In genomic region chr5:114822796-114823688, GRCm38 (mm10) we compare ENCODE assay signal across 8 mouse cellular contexts. TPM values are rescaled to one million over a fixed set of nuclear protein-coding genes. Genes with fewer than 3 reads are reported as not detected.
DNase-seq lines count a peak whose midpoint lies in the region; ATAC-seq and TF ChIP-seq lines count a peak whose summit lies in the region.

Gene 1500011B03Rik, minus strand, starts transcription at chr5:114823468.

- peaks cover 2% of the 10 kb centered on the region for H3K79me2 ChIP-seq in MEL (ENCODE audit: control insufficient read depth, insufficient read depth, low read length, poor library complexity)

- H3K9ac ChIP-seq in MEL (ENCODE audit: control insufficient read depth, low read depth, low read length, poor library complexity, severe bottlenecking): peak within 1 kb of the TSS; percentile 63
- peak within 1 kb of the TSS; percentile 83 for H3K9ac ChIP-seq in forebrain, embryonic 16.5 days (replicated peaks; ENCODE audit: low read depth, low read length)
- H3K9ac ChIP-seq in lung, embryonic 16.5 days (ENCODE audit: low read length): peak within 1 kb of the TSS; percentile 78

- no peak for TF ChIP-seq EP300 in MEL (IDR thresholded peaks at IDR 0.05; ENCODE audit: low read depth in 1 of 2, low read length in 2 of 2)

- no peak for TF ChIP-seq CTCF in MEL (IDR thresholded peaks at IDR 0.05 in 2 of 3, conservative IDR thresholded peaks at IDR 0.05 in 1 of 3; ENCODE audit: control insufficient read depth in 1 of 3, insufficient read depth in 1 of 3, low read depth in 2 of 3, low read length in 3 of 3, poor library complexity in 1 of 3, severe bottlenecking in 1 of 3)
- no peak for TF ChIP-seq CTCF in cerebellum, adult 2 months (IDR thresholded peaks at IDR 0.05; ENCODE audit: borderline replicate concordance, insufficient read depth, low read depth, low read length)
- TF ChIP-seq CTCF in thymus, adult 2 months (IDR thresholded peaks at IDR 0.05; ENCODE audit: borderline replicate concordance, control insufficient read depth, extremely low read depth, insufficient read depth, low read length, poor library complexity): peak; percentile 62

- TF ChIP-seq RAD21 in MEL (IDR thresholded peaks at IDR 0.05; ENCODE audit: low read depth, low read length): no peak

- TF ChIP-seq POLR2A in MEL (IDR thresholded peaks at IDR 0.05; ENCODE audit: control insufficient read depth in 1 of 2, insufficient read depth in 1 of 2, low read depth in 1 of 2, low read length in 2 of 2, poor library complexity in 1 of 2): peak; percentile 46 to 59; a peak in 2 of 4 replicates
- peak; percentile 71; the same call in 1 of the 2 replicates for TF ChIP-seq POLR2A in cerebellum, adult 2 months (IDR thresholded peaks at IDR 0.05; ENCODE audit: borderline replicate concordance, insufficient read depth, low read length)
- TF ChIP-seq POLR2A in thymus, adult 2 months (IDR thresholded peaks at IDR 0.05; ENCODE audit: control insufficient read depth, extremely low read depth, insufficient read depth, low read length, poor library complexity): no peak

- no peak within 1 kb of the TSS; the same call in 1 of the 2 replicates for H3K27ac ChIP-seq in MEL (ENCODE audit: control insufficient read depth, low read depth, low read length)
- no peak within 1 kb of the TSS for H3K27ac ChIP-seq in cerebellum, adult 2 months (ENCODE audit: insufficient read depth, low read length)
- H3K27ac ChIP-seq in forebrain, embryonic 16.5 days (ENCODE audit: low read length): peak within 1 kb of the TSS; percentile 91
- peak within 1 kb of the TSS; percentile 76 for H3K27ac ChIP-seq in lung, embryonic 16.5 days (ENCODE audit: low read length)
- H3K27ac ChIP-seq in thymus, adult 2 months (ENCODE audit: control insufficient read depth, insufficient read depth, low read length): no peak within 1 kb of the TSS

- H3K9me3 ChIP-seq in MEL (replicated peaks; ENCODE audit: insufficient read depth, low read length): no peaks in the 10 kb centered on the region
- H3K9me3 ChIP-seq in forebrain, embryonic 16.5 days (ENCODE audit: control insufficient read depth, low read length): no peaks in the 10 kb centered on the region
- H3K9me3 ChIP-seq in lung, embryonic 16.5 days (ENCODE audit: control insufficient read depth, low read length): peaks cover 4% of the 10 kb centered on the region

- H3K4me2 ChIP-seq in forebrain, embryonic 16.5 days (ENCODE audit: low read length): peak within 1 kb of the TSS; percentile 55
- peak within 1 kb of the TSS; percentile 84 for H3K4me2 ChIP-seq in lung, embryonic 16.5 days (ENCODE audit: low read depth, low read length)

- WGBS in cerebellum, adult 2 months: 7% methylated on average over 51 of the region's 53 CpGs
- 7% methylated on average over 53 of the region's 53 CpGs for WGBS in forebrain, embryonic 16.5 days
- WGBS in lung, embryonic 16.5 days: 8% methylated on average over 46 of the region's 53 CpGs
- 12% methylated on average over 53 of the region's 53 CpGs for WGBS in thymus, adult 2 months

- peak; percentile 73 for DNase-seq in MEL (ENCODE audit: low read depth, low spot score)
- peak; percentile 78 for DNase-seq in cerebellum, adult 2 months
- DNase-seq in layer of hippocampus, adult 9-11 months: peak; percentile 74
- peak; percentile 49 for DNase-seq in ovary, adult 18-20 months (ENCODE audit: low spot score)
- DNase-seq in thymus, adult 2 months: peak; percentile 69

- 0 out of 4 replicates have a peak, but pooled peaks cover 0 to 5% of the 10 kb centered on the region in 2 experiments for H3K4me1 ChIP-seq in MEL (ENCODE audit: control insufficient read depth in 1 of 2, insufficient read depth in 2 of 2, low read length in 2 of 2)
- no peaks in the 10 kb centered on the region for H3K4me1 ChIP-seq in cerebellum, adult 2 months (ENCODE audit: control insufficient read depth, insufficient read depth, low read length)
- H3K4me1 ChIP-seq in forebrain, embryonic 16.5 days (replicated peaks; ENCODE audit: control insufficient read depth, insufficient read depth, low read length): peaks cover 6% of the 10 kb centered on the region
- H3K4me1 ChIP-seq in lung, embryonic 16.5 days (replicated peaks; ENCODE audit: control insufficient read depth, insufficient read depth, low read length): peaks cover 3% of the 10 kb centered on the region; the same call in 1 of the 2 replicates
- peaks cover 13% of the 10 kb centered on the region for H3K4me1 ChIP-seq in thymus, adult 2 months (replicated peaks; ENCODE audit: control insufficient read depth, insufficient read depth, low read length)

- peak; percentile 93 for ATAC-seq in forebrain, embryonic 16.5 days
- ATAC-seq in hematopoietic stem cell, adult 5-6 weeks (replicated peaks in 1 of 2; ENCODE audit: insufficient read depth in 1 of 2, low FRiP score in 2 of 2, low TSS enrichment in 1 of 2, low read depth in 1 of 2, poor library complexity in 2 of 2, severe bottlenecking in 2 of 2): peak; percentile 20 to 25; a peak in 3 of 4 replicates
- peak; percentile 89 for ATAC-seq in lung, embryonic 16.5 days (ENCODE audit: low read depth)

- peak within 1 kb of the TSS; percentile 79 to 81 for H3K4me3 ChIP-seq in MEL (ENCODE audit: control insufficient read depth in 1 of 2, insufficient read depth in 1 of 2, low read depth in 2 of 2, low read length in 2 of 2)
- H3K4me3 ChIP-seq in cerebellum, adult 2 months (replicated peaks; ENCODE audit: insufficient read depth, low read depth, low read length): peak within 1 kb of the TSS; percentile 87
- H3K4me3 ChIP-seq in forebrain, embryonic 16.5 days (replicated peaks; ENCODE audit: low read length): peak within 1 kb of the TSS; percentile 86
- H3K4me3 ChIP-seq in lung, embryonic 16.5 days (ENCODE audit: low read length): peak within 1 kb of the TSS; percentile 81
- H3K4me3 ChIP-seq in thymus, adult 2 months (ENCODE audit: control insufficient read depth, insufficient read depth, low read length): peak within 1 kb of the TSS; percentile 71

- H3K27me3 ChIP-seq in MEL (ENCODE audit: control insufficient read depth in 1 of 2, insufficient read depth in 2 of 2, low read length in 2 of 2): no peaks in the 10 kb centered on the region
- no peaks in the 10 kb centered on the region for H3K27me3 ChIP-seq in cerebellum, adult 2 months (ENCODE audit: control insufficient read depth, insufficient read depth, low read length)
- H3K27me3 ChIP-seq in forebrain, embryonic 16.5 days (replicated peaks; ENCODE audit: control insufficient read depth, insufficient read depth, low read length): no peaks in the 10 kb centered on the region
- no peaks in the 10 kb centered on the region for H3K27me3 ChIP-seq in lung, embryonic 16.5 days (ENCODE audit: control insufficient read depth, insufficient read depth, low read depth, low read length)
- H3K27me3 ChIP-seq in thymus, adult 2 months (ENCODE audit: control insufficient read depth, insufficient read depth, low read length): no peaks in the 10 kb centered on the region

- H3K36me3 ChIP-seq in MEL (ENCODE audit: control insufficient read depth in 1 of 2, insufficient read depth in 2 of 2, low read length in 2 of 2): no peaks in the 10 kb centered on the region; a peak in 1 of 4 replicates
- H3K36me3 ChIP-seq in forebrain, embryonic 16.5 days (ENCODE audit: control insufficient read depth, insufficient read depth): no peaks in the 10 kb centered on the region
- peaks cover 4% of the 10 kb centered on the region for H3K36me3 ChIP-seq in lung, embryonic 16.5 days (ENCODE audit: control insufficient read depth, insufficient read depth, low read length)
- no peaks in the 10 kb centered on the region for H3K36me3 ChIP-seq in thymus, adult 2 months (ENCODE audit: control insufficient read depth, insufficient read depth, low read length)

TF ChIP-seq in MEL, 35 proteins besides CTCF, POLR2A, EP300 and RAD21:
- TF ChIP-seq TAL1 (IDR thresholded peaks at IDR 0.05; ENCODE audit: low read length): no peak
- TF ChIP-seq E2F4 (IDR thresholded peaks at IDR 0.05; ENCODE audit: borderline replicate concordance, low read depth, low read length): no peak
- TF ChIP-seq NELFE (IDR thresholded peaks at IDR 0.05; ENCODE audit: low read depth, low read length): peak; percentile 45
- peak; percentile 88 for TF ChIP-seq TBP (IDR thresholded peaks at IDR 0.05; ENCODE audit: low read depth, low read length)
- no peak for TF ChIP-seq RCOR1 (IDR thresholded peaks at IDR 0.05; ENCODE audit: low read depth, low read length)
- 0 out of 2 replicates have a peak, but pooled peaks have one; percentile 1 for TF ChIP-seq MXI1 (IDR thresholded peaks at IDR 0.05; ENCODE audit: low read depth, low read length)
- no peak for TF ChIP-seq HCFC1 (IDR thresholded peaks at IDR 0.05; ENCODE audit: low read depth, low read length)
- TF ChIP-seq BHLHE40 (IDR thresholded peaks at IDR 0.05; ENCODE audit: borderline replicate concordance, low read depth, low read length): no peak
TF ChIP-seq in MEL: peak in this region for 3.

RNA-seq across cellular contexts. Expression of gene 1500011B03Rik, which starts in this region (rescaled TPM):
- total RNA-seq in MEL (2012; rRNA removed): 47.7 and 56.0 TPM in 2 replicates
- polyA plus RNA-seq in MEL (2012; ENCODE audit: insufficient read depth in 1 of 2, insufficient read length in 2 of 2, low read depth in 1 of 2, low replicate concordance in 2 of 2, missing spikeins in 1 of 2): 10 to 100 TPM in 1 of 2 experiments, not detected in 1; 75.2 TPM
- 227 and 230 TPM in 2 replicates for polyA plus RNA-seq in cerebellum, adult 2 months (2012; rRNA removed)
- polyA plus RNA-seq in forebrain, embryonic 16.5 days (2015; fragmentation: Nextera tagmentation; extraction: Ambion mirVana): 220 and 250 TPM in 2 replicates
- 62.8 and 67.2 TPM in 2 replicates for total RNA-seq in hematopoietic stem cell, adult 5-6 weeks (2017)
- polyA plus RNA-seq in lung, embryonic 16.5 days (2015; fragmentation: Nextera tagmentation; extraction: Ambion mirVana): 70.6 and 70.9 TPM in 2 replicates
- polyA plus RNA-seq in thymus, adult 2 months (2012; rRNA removed): 46.4 and 53.8 TPM in 2 replicates

Comparison
In these comparisons a context has a peak if more than half of its experiments do, and no peak if none do; other contexts are left out.
1. H3K27ac ChIP-seq: peak in forebrain, embryonic 16.5 days (single experiment) and lung, embryonic 16.5 days (single experiment); none in MEL (single experiment), cerebellum, adult 2 months (single experiment) and thymus, adult 2 months (single experiment).
2. ATAC-seq: peak in every context shown above with its lines; median percentile 93 in forebrain, embryonic 16.5 days; 89 in lung, embryonic 16.5 days; 22 in hematopoietic stem cell, adult 5-6 weeks.
3. Peak in every context shown above with its lines, with median percentiles within 50 percentile points of each other: DNase-seq, H3K4me3 ChIP-seq and H3K9ac ChIP-seq.